Mouse (Mus musculus) myocyte (in vitro differentiated cells): Measurements from ENCODE around the gene Cdh15.

Experiments
- CEBPB ChIP-seq: IDR thresholded peaks from 2 replicates; pipeline ENCODE4 v1.6.1; 2011; ENCODE audit warnings: mild to moderate bottlenecking, moderate library complexity; ENCODE audit not compliant: poor library complexity, insufficient read depth, severe bottlenecking
- E2F4 ChIP-seq: IDR thresholded peaks from one replicate; pipeline ENCODE4 v1.6.1; 2011; ENCODE audit warnings: mild to moderate bottlenecking, control low read depth, moderate library complexity; ENCODE audit not compliant: insufficient read depth
- MAX ChIP-seq: IDR thresholded peaks from one replicate; pipeline ENCODE4 v1.6.1; 2011; ENCODE audit warnings: low read depth, mild to moderate bottlenecking, control low read depth
- MYOD1 ChIP-seq, 3 experiments: IDR thresholded peaks; one replicate each; pipeline ENCODE4 v1.6.1; 2011; ENCODE audit warnings: control low read depth in 2 of 3, low read depth in 2 of 3, mild to moderate bottlenecking in 2 of 3, moderate library complexity in 1 of 3; ENCODE audit not compliant: insufficient read length in 2 of 3, control insufficient read depth in 1 of 3
- POLR2A ChIP-seq: IDR thresholded peaks from one replicate; pipeline ENCODE4 v1.6.1; 2011; ENCODE audit warnings: low read depth, mild to moderate bottlenecking, control low read depth, moderate library complexity; ENCODE audit not compliant: insufficient read length
- TCF12 ChIP-seq: IDR thresholded peaks from one replicate; pipeline ENCODE4 v1.6.1; 2011; ENCODE audit warnings: mild to moderate bottlenecking, control low read depth; ENCODE audit not compliant: poor library complexity, insufficient read depth, severe bottlenecking

DNA sequence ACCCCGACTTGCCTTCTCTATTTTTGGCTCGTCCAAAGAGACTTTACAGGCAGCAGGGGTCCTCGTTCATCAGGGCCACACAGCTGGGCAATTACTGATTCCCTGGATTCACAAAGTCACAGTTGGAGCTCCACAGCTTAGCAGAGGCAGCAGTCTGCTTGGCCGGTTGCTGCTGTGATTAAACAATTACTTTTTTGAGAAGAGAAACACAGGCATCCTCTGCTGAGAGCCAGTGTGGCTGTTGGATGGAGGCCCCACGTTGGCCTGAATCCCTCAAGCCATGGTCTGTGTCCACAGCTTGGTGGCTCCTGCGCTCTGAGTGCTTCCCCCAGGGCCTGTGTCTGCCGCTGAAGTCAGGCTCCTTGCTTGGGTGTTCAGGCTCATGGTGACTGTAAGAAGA lies 33.2 kb upstream of the Cdh15 start:
- TF ChIP-seq MAX (no peak), MYOD1 (IDR thresholded peaks at IDR 0.05; ENCODE audit: control insufficient read depth in 1 of 3, insufficient read length in 2 of 3, low read depth in 2 of 3) (no peak), POLR2A (no peak), E2F4 (no peak), TCF12 (no peak), CEBPB (no peak)
